Comparison of ENCODE assay signal across 12 mouse cellular contexts in genomic region chr4:84349536-84349935, GRCm38 (mm10).
"Had no signal": no experiment of that assay in that cellular context is flagged by ENCODE, and none has a peak within 500 bp of the region (broad histone marks: within the 10 kb centered on the region; RNA-seq: fewer than 3 reads in every experiment).

No protein-coding gene starts in this region.

- H3K4me2 ChIP-seq: limb, embryonic 12.5 days; liver, embryonic 11.5 days; lung, embryonic 15.5 days; neural tube, embryonic 12.5 days had no signal

- ATAC-seq: inflammation-experienced regulatory T-cells, adult 6 months; intestine, postnatal 0 days had no signal

- H3K4me1 ChIP-seq: neural tube, embryonic 12.5 days had no signal

- DNase-seq: kidney, adult 8-10 months; kidney, postnatal 25 days; layer of hippocampus, postnatal 36 days; midbrain, embryonic 14.5 days; thymus, adult 18-20 months; thymus, postnatal 14 days had no signal

- H3K9ac ChIP-seq: limb, embryonic 12.5 days; lung, embryonic 15.5 days; neural tube, embryonic 12.5 days had no signal

- H3K27ac ChIP-seq: limb, embryonic 12.5 days; lung, embryonic 15.5 days; neural tube, embryonic 12.5 days had no signal

- H3K27me3 ChIP-seq: limb, embryonic 12.5 days; lung, embryonic 15.5 days; neural tube, embryonic 12.5 days had no signal

- H3K4me3 ChIP-seq: limb, embryonic 12.5 days; lung, embryonic 15.5 days; neural tube, embryonic 12.5 days had no signal

- H3K36me3 ChIP-seq: limb, embryonic 12.5 days; lung, embryonic 15.5 days; neural tube, embryonic 12.5 days had no signal

- H3K9me3 ChIP-seq: limb, embryonic 12.5 days; lung, embryonic 15.5 days; neural tube, embryonic 12.5 days had no signal
